Mouse (Mus musculus) lung, postnatal 25 days (tissue): ENCODE results near the gene Smco4.
"Not testable (repeated sequence)": the region's sequence is repeated elsewhere in the genome, so short reads cannot be mapped to it uniquely, and the experiment has no call there.

Source experiments
- DNase-seq: peaks from one replicate; pipeline ENCODE4 v3.0.0; 2022; ENCODE audit warnings: low spot score

Smco4 gene

GRCm38 (mm10) chr9:15493235-15493924, at the start of gene Smco4:
Gene Smco4, plus strand, starts transcription at chr9:15493432.
- peak; percentile 82 for DNase-seq

DNA sequence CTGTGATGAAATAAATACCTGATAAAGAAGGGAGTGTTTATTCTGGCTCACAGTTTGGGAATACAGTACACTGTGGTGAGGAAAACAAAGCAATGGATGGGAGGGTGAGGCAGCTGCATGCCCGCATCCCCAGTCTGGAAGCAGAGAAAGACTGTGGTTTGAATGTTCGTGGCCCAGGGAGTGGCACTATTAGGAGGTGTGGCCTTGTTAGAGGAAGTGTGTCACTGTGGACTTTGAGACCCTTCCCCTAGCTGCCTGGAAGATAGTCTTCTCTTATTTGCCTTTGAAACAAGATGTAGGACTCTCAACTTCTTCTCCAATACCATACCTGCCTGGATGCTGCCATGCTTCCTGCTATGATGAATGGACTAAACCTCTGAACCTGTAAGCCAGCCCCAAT, 45.8 kb upstream of the Smco4 start:
- DNase-seq, result no peak

DNA sequence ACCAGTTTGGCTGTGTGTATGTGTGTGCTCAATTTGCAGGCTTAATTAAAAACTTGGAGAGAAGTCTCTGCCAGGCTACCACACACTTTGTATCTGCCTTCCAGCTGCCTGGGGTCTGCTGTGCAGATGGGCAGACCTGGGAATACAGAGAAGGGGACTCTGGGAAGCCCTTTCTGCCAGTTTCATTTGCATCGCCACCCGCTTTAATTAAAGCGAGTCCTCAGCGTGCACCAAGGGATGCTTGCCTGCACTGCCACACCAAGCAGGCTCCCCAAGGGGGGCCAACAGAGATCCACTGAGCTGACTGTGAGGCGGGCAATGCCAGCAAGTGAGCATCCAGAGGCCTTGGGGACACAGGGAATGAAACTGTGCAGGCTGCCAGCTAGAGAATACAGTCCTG, 42.3 kb upstream of the Smco4 start:
- DNase-seq, result no peak

DNA sequence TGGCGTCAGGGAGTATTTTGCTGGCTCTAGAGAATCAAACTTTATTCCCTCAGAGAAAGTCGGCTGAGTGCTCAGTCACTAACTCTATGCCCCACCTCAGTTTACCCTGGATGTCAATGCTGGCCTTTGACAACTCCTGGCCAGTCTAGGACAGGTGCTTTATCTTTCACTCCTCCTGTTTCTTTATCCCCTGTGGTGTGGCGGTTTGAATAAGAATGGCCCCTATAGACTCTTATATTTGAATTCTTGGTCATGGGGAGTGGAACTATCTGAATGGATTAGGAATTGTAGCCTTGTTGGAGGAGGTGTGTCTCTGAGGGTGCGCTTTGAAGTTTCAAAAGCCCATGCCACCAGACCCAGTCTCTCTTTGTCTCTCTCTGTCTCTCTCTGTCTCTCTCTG, 21.0 kb upstream of the Smco4 start:
- DNase-seq, result no peak

GRCm38 (mm10) chr9:15473206-15473605, 20.0 kb upstream of the Smco4 start:
- no peak for DNase-seq

DNA sequence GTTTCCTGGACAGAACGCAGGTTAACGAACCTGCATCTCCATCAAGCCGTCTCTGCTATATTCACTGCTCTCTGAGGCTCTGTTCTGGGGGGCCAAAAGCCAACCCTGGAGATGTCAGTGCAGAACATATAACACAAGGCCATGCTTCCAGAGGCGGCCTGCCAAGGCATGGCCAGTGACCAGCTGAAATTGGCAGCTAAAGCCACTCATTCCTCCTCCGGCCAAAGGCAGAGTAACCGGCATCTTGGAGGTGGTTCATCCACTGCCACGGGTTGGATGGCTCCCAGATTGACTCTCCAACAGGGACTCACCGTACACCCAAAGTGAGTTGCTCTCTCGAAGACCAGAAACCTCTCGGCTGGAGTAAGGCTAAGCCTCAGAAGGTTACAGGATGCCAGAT, 15.7 kb upstream of the Smco4 start:
- no peak for DNase-seq

DNA sequence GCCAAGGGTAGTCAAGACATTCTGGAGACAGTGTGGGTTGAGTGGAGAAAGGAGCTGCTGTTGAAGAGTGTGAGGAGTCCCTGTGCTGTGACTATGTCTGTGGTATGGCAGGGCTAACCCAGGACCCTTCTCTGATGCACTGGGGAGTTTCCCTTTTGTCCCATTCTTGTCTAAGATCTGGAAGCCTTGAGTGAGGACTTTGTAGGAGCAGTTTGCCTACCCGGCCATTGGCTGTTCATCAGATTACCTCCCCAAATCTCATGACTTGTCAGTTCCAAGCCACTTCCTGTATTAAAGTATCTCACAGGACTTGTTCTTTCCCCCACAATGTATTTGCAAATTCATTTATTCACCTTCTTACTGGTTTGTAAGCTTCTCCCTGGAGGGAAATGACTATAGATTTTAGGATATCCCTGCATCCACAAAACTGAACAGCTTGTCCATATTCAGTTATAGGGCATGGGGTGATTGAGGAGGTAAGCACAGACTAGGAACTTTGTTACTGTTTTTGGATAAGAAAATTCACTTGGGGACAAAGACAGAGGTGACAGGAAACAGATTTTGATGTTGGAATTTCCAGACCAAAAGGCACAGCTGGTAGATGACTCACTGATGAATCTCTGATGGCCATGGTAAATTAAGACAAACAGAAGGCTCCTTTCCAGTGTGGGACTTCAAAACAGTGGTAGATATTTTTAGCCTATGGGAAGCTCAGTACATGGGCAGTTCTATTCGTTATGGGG, 5.4 kb upstream of the Smco4 start:
- no peak for DNase-seq

DNA sequence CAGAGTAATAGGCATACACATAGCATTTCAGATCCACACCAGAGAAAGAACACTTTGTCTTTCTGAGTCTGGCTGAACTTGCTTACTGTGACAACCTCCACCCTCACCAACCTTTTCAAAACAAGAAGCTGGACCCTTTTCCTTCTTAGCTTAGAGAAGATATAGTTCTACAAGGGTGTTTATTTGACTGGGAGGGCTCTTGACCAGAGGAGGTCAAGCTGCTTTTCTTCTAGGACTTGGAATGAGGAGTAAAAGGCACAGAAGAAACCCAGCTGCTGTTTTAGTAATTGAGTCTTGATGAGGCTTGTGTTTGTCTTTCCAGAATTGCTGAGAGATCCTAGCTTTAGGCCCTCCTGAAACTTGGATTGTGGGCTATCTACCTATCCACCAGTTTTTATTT, 3.9 kb upstream of the Smco4 start:
- DNase-seq, result no peak

DNA sequence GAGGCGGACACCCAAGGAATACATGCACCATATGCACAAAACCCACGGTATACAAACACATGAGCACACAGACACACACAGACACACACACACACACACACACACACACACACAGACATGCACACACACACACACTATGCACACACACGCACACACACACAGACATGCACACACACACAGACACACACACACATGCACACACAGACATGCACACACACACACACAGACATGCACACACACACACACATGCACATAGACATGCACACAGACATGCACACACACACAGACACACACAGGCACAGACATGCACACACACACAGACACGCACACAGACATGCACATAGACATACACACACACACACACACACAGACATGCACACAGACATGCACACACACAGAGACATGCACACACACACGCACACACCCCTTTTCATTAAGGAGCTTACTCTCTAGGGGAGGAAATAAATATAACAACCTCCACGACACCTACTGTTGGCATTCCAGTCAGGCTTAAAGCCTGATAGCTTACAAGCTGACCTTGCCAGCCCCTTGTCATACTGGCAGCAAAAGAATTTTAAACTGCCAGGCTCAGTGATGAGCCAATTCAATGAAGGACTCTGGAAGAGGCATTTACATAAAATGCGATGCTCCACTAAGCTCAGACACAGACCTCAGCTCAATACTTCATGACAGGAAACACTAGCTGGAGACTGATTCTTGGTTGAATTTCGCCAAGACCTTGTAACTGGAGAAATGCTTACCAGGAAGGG, 2.7 kb upstream of the Smco4 start:
- DNase-seq, result no peak

DNA sequence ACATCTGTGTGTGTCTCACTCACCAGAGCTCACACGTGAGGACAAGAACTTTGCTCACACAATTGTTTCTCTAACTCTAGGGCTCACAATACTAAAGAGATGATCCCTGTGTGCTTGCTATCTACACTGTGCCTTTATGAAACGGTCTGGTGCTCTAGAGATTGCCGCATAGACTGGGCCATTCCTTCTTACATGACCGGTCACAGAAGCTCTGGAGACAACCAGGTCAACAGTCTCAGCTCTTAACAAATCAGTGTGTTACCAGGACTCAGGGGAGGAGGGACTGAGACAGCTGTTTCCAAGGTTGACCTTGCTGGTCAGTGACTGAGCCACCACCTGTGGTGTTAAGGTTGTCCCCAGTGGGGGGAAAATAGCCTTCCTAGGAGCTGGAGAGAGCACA, 1.5 kb upstream of the Smco4 start:
- no peak for DNase-seq

GRCm38 (mm10) chr9:15492401-15492800, 831 bp upstream of the Smco4 start:
- DNase-seq, result no peak

DNA sequence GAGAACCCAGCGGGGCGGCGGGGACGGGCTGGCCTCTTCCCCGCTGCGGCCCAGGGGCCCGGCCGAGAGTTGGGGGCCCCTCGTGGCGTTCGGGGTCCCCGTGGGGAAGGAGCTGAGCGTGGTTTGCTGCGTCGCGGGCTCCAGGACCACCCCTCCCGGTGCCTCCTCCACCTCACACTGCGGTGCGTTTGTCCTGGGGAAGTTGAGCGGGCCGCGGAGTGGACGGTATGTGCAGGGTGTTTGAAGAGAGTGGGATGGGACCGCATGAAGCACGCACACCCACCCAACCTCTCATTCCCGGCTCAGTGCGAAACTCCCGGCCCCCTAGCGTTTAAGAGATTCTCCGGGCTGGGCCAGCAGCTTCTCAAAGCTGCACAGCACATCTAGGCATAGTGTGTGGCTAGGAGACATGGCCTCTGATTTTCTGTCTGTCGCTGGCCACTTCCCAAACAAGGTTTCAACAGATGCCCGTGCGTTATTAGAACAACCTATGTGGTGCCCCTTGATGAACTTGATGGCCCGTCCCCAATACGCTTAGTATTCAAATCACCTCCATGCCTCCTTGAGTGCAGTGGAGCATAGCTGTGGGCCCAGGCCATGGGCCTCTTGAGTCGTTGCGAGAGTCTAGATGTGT, 810 bp downstream of the Smco4 start:
- peak; percentile 67 for DNase-seq

DNA sequence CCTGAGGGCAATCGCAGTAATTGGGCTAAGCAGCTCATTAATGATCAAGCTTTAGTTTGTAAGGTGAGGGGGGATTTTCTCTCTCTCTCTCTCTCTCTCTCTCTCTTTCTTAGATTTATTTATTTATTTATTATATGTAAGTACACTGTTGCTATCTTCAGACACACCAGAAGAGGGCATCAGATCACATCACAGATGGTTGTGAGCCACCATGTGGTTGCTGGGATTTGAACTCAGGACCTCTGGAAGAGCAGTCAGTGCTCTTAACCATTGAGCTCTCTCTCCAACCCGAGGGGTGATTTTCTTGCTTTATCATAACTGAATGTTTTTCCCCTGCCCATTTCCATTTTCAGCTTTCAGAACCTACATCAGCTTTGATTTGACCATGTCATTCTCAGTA, 2.0 kb downstream of the Smco4 start:
- not testable (repeated sequence) for DNase-seq

DNA sequence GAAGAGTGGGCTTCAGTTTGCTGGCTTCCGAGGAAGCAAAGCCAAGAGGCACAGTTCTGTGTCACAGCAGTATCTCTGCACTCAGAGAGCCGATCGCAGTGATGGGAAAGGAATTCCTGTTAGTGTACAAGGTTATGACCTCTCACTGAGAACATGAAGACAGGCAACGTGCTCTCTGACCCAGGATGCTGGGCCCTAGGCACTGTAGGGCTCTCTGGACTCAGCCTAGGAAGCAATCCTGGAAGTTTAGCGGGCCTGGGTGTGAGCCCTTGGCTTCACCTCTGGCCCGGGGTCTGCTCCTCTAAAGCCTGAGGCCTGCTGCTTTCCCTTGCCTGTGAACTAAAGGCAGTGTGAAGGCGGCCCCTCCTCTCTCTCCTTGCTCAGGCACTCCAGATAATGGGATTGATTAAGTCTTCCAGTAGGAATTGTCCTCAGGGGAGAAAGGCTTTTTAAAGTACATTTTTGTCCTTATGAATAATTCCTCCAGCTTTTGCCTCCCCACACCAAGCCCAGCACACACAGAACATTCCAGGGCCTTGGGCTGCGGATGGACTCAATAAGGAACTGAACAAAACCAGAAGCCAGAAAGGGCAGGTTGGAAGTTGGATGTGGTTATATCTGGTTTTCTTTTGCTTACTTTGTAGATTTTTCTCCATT, 2.8 kb downstream of the Smco4 start:
- DNase-seq, result no peak

GRCm38 (mm10) chr9:15500025-15500424, 6.8 kb downstream of the Smco4 start:
- no peak for DNase-seq

DNA sequence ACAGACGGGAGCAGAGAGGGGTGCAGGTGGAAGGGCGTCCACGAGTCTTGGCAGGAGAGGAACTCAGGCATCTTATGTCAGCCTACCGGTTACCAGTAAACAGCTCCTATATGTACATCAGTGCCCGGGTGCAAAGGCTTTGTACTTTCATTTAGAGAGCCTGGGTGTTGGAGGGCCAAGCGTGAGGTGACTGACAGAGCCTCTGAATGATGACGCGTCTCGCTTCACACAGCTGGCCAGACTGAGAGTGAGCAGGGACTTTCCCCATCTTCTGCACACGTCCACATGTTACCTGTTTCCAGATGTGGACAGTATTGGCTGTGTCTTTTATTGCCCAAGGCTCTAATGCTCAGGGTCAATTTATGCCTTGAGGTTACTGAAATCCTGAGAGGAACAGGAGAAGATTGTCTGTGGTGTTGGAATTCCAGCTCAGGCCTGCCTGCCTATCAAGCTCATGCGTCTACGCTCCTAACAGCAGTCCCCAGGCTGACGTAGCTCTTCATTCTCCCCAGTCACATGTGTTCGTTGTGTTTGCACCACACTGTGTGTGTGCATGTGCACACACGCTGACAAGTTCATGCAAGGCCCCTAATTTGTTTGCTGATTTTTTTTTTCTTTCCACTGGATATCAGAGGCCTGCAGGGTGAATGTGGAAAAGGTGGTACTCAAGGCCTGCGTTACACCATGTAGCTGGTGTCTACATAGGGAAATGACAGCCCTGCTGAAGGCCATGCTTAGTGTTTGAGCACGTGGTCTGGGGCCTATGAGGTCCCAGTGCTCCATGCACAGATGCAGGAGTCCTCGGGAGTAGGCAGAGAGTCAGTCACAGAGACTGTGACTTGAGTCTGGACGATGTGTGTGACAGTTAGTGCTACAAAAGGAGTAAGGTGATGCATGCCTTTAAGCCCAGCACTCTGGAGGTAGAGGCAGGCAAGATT, 8.4 kb downstream of the Smco4 start:
- DNase-seq, result no peak

GRCm38 (mm10) chr9:15502476-15502875, 9.2 kb downstream of the Smco4 start:
- no peak for DNase-seq

- no peak for DNase-seq
Measured at GRCm38 (mm10) chr9:15503307-15503706, 10.1 kb downstream of the Smco4 start.

DNA sequence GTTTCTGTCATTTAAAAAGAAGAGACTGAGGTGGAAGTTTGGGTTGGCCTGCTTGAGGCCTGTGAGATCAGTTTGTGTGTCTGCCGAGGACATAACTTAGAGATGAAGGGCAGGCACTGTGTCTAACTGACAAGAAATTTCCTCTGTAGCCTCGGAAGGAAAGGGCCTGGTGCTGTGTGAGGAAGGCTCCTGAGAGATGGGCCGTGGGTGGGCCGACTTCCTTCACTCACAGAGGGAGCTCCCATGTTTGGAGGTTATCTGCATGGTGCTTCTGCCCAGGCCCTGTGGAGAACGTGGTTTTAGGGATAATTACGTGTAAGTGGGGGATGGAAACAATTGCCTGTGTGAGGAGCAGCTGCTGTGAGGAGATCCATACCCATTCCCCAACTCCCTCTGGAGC, 10.6 kb downstream of the Smco4 start:
- DNase-seq, result no peak

- no peak for DNase-seq
Measured at GRCm38 (mm10) chr9:15505288-15505687, 12.1 kb downstream of the Smco4 start.

DNA sequence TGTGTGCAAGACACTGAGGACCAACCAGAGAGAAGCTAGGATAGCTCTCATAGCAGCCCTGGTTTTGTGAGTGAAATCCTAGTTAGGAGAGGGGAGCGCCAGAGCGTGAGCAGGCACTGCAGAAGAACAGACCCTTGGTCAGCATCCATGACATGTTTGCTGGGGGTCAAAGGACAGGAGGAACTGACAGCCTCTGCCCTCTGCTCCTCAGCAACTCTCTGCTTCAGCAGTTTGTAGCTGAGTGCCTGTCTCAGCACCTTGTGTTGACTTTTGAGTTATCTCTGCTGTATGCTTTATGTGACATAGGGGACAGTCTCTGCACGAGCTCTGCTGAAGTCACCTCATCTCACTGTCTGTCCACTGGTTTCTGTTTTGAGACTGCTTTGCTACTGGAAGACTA, 13.6 kb downstream of the Smco4 start:
- DNase-seq, result no peak
